Mouse (Mus musculus): ENCODE measurements around the gene Olfr1501.
"Not testable (repeated sequence)": the region's sequence is repeated elsewhere in the genome, so short reads cannot be mapped to it uniquely, and the experiment has no call there.

Gene Olfr1501

DNA sequence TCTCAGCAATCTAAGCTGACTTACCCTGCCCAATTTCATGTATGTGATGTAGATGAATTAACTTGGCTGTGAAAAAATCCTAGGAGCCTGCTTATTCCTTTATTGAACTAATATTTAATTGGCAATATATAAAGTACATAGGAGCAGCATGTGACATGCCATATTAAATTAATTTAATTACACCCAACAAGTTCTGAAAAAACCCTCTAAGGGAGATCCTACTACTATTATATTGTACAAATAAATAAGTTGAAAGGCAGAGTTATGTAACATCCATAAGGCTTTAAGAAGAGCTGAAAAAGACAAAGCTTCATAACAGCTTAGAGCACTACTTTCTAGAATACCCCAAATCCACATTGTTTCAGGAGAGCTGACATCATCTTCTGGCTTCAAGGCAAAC lies at the start of gene Olfr1501:
Gene Olfr1501, minus strand, starts transcription at position 101 of the 400 bp plus-strand sequence.
- not testable (repeated sequence) for DNase-seq (ENCODE audit: low spot score)

DNA sequence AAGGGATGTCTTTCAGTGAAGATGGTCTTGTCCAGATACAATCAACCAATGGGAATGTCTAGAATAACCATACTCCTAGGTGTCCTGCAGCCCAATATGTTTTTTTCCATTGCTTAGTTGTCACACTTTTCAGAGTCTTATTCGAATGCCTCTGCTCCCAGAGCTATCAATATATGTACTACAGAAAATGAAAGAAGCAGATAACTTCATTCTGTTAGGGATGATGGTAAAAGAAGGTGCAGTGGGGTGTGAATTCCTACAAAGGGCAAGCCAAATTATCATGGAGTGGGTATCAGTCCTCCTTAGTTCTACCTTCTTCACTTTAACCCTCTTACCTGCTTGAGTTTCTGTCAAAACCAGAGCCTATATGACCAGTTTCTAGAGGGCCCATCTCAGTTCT lies 47.3 kb upstream of the Olfr1501 start, which contains the start of gene Olfr1504:
Gene Olfr1504, minus strand, starts transcription at position 101 of the 400 bp plus-strand sequence.
- no peak for DNase-seq (ENCODE audit: low spot score)

DNA sequence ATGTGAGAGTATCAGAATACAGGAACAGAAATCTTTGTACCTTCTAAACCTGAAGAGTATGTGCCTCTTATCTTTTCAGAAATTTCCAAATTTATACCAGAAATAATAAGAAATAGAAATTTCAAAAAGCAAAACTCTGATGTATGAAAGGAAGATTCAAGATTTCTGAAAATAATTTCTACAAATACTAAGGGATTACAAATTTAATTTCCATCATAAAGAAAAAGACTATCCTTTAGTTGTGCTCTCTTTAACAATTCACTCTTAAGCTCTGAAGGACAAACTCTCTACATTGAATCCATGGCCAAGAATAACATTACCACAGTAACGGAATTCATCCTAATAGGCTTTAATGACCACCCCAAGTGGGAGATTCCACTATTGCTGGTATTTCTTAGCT lies 11.0 kb upstream of the Olfr1501 start, which contains the start of gene Olfr1502:
Gene Olfr1502, plus strand, starts transcription at position 301 of the 400 bp plus-strand sequence.
- no peak for DNase-seq (ENCODE audit: low spot score)

DNA sequence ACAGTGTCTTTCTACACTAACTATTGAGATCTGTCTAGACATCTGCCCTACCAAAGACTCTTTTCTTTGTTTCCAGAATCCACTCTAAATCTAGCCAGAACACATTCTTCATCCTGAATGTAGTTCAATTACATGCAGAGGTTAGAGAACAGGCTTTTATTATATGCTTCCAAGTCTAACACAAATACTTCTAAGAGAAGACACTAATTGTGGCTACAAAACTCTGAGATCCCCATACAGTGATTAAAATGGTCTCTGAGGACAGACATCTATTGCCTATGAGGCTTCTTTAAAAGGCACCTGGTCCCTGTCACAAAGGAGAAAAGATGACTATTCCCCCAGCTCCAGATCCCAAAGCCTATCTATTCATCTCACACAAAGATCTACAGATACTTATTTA lies 20.1 kb downstream of the Olfr1501 start, which contains the start of gene Olfr1500:
Gene Olfr1500, minus strand, starts transcription at position 101 of the 400 bp plus-strand sequence.
- no peak for DNase-seq (ENCODE audit: low spot score)

- no peak for DNase-seq (ENCODE audit: low spot score)
These were observed 22.0 kb downstream of the Olfr1501 start for GRCm38 (mm10) chr19:13828447-13828846.

DNA sequence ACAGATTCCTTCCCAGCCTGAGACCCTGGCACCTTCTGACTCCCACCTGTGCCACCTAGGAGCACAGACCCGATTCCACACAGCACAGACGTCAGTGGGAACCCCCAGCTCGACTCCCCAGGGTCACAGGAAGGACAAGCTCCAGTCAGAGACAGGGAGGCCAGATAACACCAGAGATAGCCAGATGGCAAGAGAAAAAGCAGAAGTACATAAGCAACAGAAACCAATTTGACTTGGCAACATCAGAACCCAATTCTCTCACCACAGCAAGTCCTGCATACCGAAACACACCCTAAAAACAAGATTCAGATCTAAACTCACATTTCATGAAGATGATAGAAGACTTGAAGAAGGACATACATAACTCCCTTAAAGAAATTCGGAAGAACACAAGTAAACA lies 29.6 kb downstream of the Olfr1501 start:
- no peak for DNase-seq (ENCODE audit: low spot score)

GRCm38 (mm10) chr19:13819347-13819746 lies 31.1 kb downstream of the Olfr1501 start, which contains the start of gene Olfr1499:
TSS of gene Olfr1499 (minus strand) at chr19:13819447.
- DNase-seq (ENCODE audit: low spot score) = no peak

DNA sequence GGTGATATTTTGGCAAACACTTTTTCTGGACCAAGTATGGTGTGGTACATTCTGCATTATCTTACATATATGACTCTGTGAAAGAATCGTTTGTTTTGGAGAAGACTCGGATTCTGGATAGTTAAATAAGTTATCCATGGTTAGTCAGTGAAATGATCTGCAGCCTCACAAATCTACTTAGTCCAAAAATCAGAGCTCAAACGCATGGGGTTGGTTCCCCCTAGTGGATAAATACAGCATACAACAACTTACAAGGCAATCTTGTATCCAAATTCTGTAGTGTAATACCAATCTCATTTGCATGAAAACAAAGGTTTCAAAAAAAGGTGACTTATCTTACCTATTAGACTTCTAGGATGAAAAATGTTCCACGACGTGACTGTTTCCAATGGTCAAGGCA lies 31.7 kb downstream of the Olfr1501 start:
- DNase-seq (ENCODE audit: low spot score) = peak; percentile 6

DNA sequence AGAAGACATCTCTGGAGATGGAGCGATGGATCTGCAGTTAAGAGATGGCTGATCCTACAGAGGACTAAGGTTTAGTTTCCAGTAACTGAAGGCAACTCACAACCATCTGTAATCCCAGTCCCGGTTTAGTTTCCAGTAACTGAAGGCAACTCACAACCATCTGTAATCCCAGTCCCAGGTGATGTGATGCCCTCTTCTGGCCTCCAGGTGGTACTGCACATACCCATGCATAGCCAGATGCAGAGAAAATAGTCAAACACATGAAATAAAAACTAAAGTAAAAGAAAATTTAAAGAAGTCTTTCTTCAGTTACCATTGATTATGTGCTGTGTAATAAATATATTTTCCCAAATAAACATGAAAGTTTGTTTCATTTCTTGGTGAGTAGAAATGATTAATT lies 37.7 kb downstream of the Olfr1501 start:
- no peak for DNase-seq (ENCODE audit: low spot score)

DNA sequence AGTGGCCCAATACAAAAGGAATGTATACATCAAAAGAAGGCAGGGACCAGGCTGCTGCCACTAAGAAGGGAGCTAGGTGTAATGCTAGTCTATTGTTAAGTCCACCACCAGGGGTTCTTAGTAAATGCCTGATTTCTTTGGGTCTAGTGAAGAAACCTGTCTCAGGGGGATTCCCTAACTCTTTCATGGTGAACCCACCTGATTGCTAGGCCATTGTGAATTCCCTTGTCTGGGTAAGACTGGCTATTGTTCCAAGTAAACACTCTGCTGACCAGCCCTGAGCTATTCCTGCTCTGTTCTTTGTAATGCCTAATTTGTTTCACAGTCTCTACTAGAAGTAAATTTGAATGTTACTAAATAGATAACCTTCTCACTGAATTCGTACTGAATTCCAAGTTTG lies 45.0 kb downstream of the Olfr1501 start:
- not testable (repeated sequence) for DNase-seq (ENCODE audit: low spot score)

DNA sequence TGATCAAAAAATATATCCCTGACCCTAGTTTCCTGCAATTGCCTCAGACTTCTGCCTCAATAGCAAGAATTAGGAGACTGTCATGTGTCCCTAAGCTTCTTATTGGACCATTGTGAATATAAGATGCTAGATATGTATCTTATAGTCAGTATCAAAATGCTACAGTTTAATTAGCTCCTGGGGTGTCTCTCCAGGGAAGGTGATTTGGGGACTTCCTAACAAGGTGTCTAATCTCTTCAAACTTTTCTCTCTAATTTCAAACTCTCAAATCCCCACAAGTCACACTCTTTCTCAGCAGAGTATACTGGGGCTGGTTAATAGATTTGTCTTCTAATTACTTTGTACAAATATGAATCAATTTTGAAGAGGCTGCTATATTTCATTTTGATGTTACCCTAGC lies 52.4 kb downstream of the Olfr1501 start, which contains the start of gene Olfr1497:
Gene Olfr1497, minus strand, starts transcription at position 101 of the 400 bp plus-strand sequence.
- DNase-seq (ENCODE audit: low spot score) = no peak
